Mouse (Mus musculus) left cerebral cortex, postnatal 4 days (tissue): ENCODE data around the gene Lrrc63. TPM values are rescaled to one million over a fixed set of nuclear protein-coding genes. Genes with fewer than 3 reads are reported as not detected.

Source experiments
- DNase-seq: peaks from one replicate; pipeline ENCODE4 v3.0.0-alpha.2; 2022
- intact Hi-C: fragments of 180-260 bp; cut with DNase I; formaldehyde crosslinking; loops from one replicate; pipeline ENCODE4 v1.15.1; 2025
- total RNA-seq, 2 experiments: library from RNA; stranded (reverse); gene quantifications; 2 replicates each; pipeline ENCODE4 v1.2.3; 2021

The Lrrc63 gene
- total RNA-seq, 2 experiments from 2014 or later = not detected

DNA sequence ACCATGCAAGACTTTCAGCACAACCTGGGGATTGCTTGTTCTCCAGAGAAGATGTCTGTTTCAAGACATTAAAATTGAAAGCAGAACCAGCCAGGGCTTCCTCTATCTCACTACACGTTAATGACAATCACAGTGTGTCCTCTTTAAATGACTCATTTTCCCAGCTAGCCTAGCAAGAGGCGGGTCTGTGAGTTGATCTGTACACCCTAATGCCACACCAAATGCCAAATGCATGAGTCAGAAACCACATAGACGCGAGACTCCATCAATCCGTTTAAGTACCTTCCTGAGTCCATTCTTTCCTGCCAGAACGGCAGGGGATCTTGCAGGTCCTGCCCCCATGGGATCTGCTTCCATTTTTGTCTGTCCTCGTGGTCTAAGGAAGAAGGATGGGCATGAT, 85.5 kb downstream of the Lrrc63 start:
- DNase-seq = no peak
- intact Hi-C loops = no loop called here

DNA sequence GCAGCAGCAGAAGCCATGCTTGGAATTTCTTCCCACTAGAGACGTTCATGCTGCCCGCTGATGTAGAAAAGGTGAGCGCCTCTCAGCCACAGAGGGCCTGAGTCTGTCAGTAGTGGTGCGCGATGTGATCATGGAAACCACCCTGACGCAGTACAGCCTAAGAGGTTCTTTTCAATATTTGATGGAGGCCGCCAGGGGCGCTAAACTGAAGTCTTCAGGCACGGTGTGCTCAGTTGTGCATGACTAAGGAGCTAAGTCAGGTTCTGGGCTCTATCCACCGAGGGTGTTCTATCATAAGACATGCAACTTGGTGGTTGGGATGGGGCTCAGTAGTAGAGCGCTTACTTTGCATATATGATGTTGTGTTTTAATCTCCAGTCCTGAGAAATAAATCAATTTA, 95.2 kb downstream of the Lrrc63 start:
- intact Hi-C loops = no loop called here

More for the DNA sequence above, 95.2 kb downstream of the Lrrc63 start:
- no peak for DNase-seq

Other genes with a start within 250 kb of the Lrrc63 start
- gene Lrch1, start 183.0 kb downstream of the Lrrc63 start, total RNA-seq = 10 to 100 TPM; 40.9 to 43.4 TPM
- gene Rubcnl, start 114.9 kb downstream of the Lrrc63 start, total RNA-seq = under 1 TPM; 0.30 to 0.36 TPM
- 10 to 100 TPM; 10.4 to 11.9 TPM for gene Lcp1, start 220 bp upstream of the Lrrc63 start, total RNA-seq
- not detected for gene Cpb2, start 111.4 kb upstream of the Lrrc63 start, total RNA-seq
- gene Zc3h13, start 153.5 kb upstream of the Lrrc63 start, total RNA-seq = 10 to 100 TPM; 57.0 to 66.0 TPM